Mouse (Mus musculus): ENCODE data around the gene Ski. TPM values are rescaled to one million over a fixed set of nuclear protein-coding genes. Genes with fewer than 3 reads are reported as not detected.

The Ski gene
- 11.1 TPM in 2 replicates for polyA plus RNA-seq (2015; fragmentation: Nextera tagmentation; extraction: Ambion mirVana)

DNA sequence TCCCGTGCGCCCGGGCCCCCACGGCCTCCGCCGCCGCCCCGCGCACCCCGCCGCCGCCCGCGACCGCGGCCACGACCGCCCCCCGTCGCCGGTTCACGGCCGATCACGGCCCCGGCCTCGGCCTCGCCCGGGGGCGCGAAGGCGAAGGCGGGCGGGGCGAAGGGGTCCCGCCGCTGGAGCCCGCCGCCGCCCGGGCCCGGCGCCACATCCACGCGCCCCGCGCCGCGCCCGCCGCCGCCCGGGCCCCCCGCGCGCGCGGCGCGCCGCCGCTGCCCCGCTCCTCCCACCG, at the start of gene Ski:
Gene Ski, minus strand, starts transcription at position 41 of the 289 bp plus-strand sequence.
- peak within 1 kb of the TSS; percentile 93 for H3K9ac ChIP-seq (ENCODE audit: low read depth, low read length)
- H3K36me3 ChIP-seq (ENCODE audit: control insufficient read depth, insufficient read depth, low read length): no peaks in the 10 kb centered on the region
- H3K4me2 ChIP-seq (ENCODE audit: low read length): peak within 1 kb of the TSS; percentile 98
- no peak for ATAC-seq
- no peaks in the 10 kb centered on the region for H3K9me3 ChIP-seq (ENCODE audit: control insufficient read depth, low read length)
- no peaks in the 10 kb centered on the region for H3K27me3 ChIP-seq (replicated peaks; ENCODE audit: control insufficient read depth, insufficient read depth, low read length)
- H3K4me3 ChIP-seq (ENCODE audit: low read length): peak within 1 kb of the TSS; percentile 68
- H3K27ac ChIP-seq (ENCODE audit: low read depth, low read length): peak within 1 kb of the TSS; percentile 96
- H3K4me1 ChIP-seq (ENCODE audit: control insufficient read depth, insufficient read depth, low read depth, low read length): peaks cover 38% of the 10 kb centered on the region
- WGBS: no CpG with 5 or more reads among the region's 63 CpGs

DNA sequence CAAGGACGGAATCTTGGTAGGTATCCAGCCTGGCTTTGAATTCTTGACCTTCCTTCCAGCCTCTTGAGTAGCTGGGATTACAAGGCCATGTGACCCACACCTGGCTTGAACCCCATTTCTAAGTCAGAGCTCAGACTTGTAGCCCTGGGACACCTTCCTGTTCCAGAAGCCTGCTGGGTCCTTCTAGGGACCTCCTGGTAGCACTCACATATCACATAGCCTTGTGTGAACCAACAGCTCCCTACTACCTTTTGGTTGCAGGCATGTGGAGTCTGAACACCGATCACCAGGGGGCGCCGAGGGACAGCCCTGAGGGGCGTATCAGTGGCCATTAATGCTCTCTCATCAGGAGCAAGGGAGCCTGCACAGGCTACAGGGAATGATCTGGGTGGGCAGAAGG, 46.0 kb upstream of the Ski start:
- ATAC-seq: no peak
- no peak overlapping the region for H3K4me3 ChIP-seq (ENCODE audit: low read length)
- WGBS: 39% methylated on average over 5 of the region's 5 CpGs
- H3K9me3 ChIP-seq (ENCODE audit: control insufficient read depth, low read length): no peaks in the 10 kb centered on the region
- H3K4me2 ChIP-seq (ENCODE audit: low read length): no peak overlapping the region
- no peaks in the 10 kb centered on the region; the same call in 1 of the 2 replicates for H3K4me1 ChIP-seq (ENCODE audit: control insufficient read depth, insufficient read depth, low read depth, low read length)
- no peaks in the 10 kb centered on the region for H3K27me3 ChIP-seq (replicated peaks; ENCODE audit: control insufficient read depth, insufficient read depth, low read length)
- no peak overlapping the region for H3K9ac ChIP-seq (ENCODE audit: low read depth, low read length)
- H3K36me3 ChIP-seq (ENCODE audit: control insufficient read depth, insufficient read depth, low read length): peaks cover 25% of the 10 kb centered on the region
- no peak overlapping the region for H3K27ac ChIP-seq (ENCODE audit: low read depth, low read length)

DNA sequence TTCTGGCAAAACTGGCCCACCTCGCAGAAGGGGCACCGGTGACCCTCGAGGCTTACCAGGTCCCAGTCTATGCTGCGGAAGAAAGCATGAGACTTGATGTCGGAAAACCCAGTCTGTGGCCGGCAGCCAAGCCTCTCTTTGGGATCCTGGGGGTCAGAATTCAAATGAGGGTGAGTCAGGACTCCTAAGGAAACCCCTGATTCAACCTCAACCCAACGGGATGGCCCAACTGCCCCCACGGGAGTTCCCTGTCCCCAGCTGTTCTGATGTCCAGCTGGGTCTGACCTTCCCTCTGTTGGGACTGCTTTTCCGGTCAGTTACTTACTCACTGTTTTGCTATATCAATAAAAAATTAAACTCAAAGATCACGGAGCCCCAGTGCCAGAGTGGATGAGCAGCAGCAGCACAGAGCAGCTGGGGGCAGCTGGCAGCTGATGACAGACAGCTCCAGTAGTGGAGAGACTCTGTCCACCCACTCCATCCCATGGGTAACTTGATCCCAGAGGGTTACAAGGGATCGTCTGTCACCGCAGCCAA, 45.3 kb upstream of the Ski start:
- Histone ChIP-seq H3K27ac (ENCODE audit: low read depth, low read length) (no peak overlapping the region), H3K36me3 (ENCODE audit: control insufficient read depth, insufficient read depth, low read length) (peaks cover 25% of the 10 kb centered on the region), H3K27me3 (replicated peaks; ENCODE audit: control insufficient read depth, insufficient read depth, low read length) (no peaks in the 10 kb centered on the region), H3K4me3 (ENCODE audit: low read length) (no peak overlapping the region), H3K9me3 (ENCODE audit: control insufficient read depth, low read length) (no peaks in the 10 kb centered on the region), H3K4me1 (ENCODE audit: control insufficient read depth, insufficient read depth, low read depth, low read length) (no peaks in the 10 kb centered on the region; the same call in 1 of the 2 replicates), H3K4me2 (ENCODE audit: low read length) (no peak overlapping the region), H3K9ac (ENCODE audit: low read depth, low read length) (no peak overlapping the region)
- no peak for ATAC-seq
- WGBS: 59% methylated on average over 12 of the region's 12 CpGs

DNA sequence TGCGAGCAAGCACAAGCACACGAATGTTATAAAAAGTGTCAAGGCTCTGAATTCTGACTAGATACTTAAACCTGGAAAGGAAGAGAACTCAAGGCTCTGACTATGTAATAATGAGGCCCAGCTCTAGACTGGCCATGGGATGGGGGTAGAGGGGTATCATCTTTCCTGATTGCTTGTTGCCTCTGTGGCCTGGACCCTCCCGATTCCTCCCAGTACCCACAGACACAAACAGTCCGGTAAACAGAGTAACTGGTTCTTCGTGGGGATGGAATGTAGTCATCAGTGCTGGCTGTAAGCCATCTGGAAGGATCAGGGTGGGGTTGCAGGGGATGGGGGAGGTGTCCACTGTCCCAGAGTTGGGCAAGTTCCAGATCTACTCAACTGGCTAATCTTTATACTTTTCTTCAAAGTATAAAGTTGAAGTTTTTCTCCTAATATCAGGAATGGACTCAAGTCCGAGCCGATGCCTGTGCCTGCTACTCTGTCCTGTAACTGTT, 44.7 kb upstream of the Ski start:
- Histone ChIP-seq H3K9ac (ENCODE audit: low read depth, low read length) (no peak overlapping the region), H3K9me3 (ENCODE audit: control insufficient read depth, low read length) (no peaks in the 10 kb centered on the region), H3K27ac (ENCODE audit: low read depth, low read length) (no peak overlapping the region), H3K4me2 (ENCODE audit: low read length) (no peak overlapping the region), H3K36me3 (ENCODE audit: control insufficient read depth, insufficient read depth, low read length) (peaks cover 25% of the 10 kb centered on the region), H3K4me3 (ENCODE audit: low read length) (no peak overlapping the region), H3K4me1 (ENCODE audit: control insufficient read depth, insufficient read depth, low read depth, low read length) (no peaks in the 10 kb centered on the region; the same call in 1 of the 2 replicates), H3K27me3 (replicated peaks; ENCODE audit: control insufficient read depth, insufficient read depth, low read length) (no peaks in the 10 kb centered on the region)
- no peak for ATAC-seq
- WGBS: 76% methylated on average over 7 of the region's 7 CpGs

DNA sequence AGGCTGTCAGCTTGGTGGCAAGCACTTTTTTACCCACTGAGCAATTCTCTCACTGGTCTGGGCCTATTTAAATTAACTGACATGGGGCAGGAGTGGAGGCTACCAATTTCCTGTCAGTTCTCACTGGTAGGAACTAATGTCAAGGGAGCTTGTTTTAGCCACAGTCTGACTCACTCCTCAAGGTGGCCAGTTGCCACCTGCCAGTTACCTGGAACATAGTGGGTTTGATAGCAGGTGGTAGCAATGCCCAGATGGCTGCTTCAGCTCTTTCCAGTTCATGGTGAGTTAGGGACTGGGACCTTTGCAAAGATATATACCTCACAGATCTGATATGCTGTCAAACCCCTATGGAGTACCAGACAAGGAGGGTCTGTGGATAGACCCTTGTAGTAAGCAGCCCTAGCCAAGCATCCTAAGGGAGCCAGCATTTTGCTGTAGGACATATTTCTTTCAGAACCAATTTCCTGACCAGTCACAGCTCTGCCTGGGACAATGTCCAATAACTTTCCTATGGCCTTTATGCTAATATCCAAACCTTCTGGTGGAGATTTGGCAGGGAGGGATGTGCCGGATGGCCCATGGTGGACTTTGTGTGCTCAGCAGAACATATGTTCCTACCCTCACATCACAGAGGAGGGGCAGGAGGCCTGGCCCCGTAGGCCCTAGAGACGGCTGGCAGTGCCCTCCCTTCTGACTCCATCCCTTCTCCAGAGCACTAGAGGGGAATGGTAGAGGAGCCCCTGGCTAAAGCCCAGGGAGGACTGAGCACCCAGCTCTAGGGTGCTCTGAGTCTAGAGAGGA, 42.3 kb upstream of the Ski start:
- WGBS: 77% methylated on average over 3 of the region's 3 CpGs
- Histone ChIP-seq H3K27me3 (replicated peaks; ENCODE audit: control insufficient read depth, insufficient read depth, low read length) (no peaks in the 10 kb centered on the region), H3K4me2 (ENCODE audit: low read length) (no peak overlapping the region), H3K27ac (ENCODE audit: low read depth, low read length) (no peak overlapping the region; the same call in 1 of the 2 replicates), H3K9me3 (ENCODE audit: control insufficient read depth, low read length) (peaks cover 3% of the 10 kb centered on the region; the same call in 1 of the 2 replicates), H3K9ac (ENCODE audit: low read depth, low read length) (no peak overlapping the region), H3K4me3 (ENCODE audit: low read length) (no peak overlapping the region), H3K36me3 (ENCODE audit: control insufficient read depth, insufficient read depth, low read length) (peaks cover 20% of the 10 kb centered on the region), H3K4me1 (ENCODE audit: control insufficient read depth, insufficient read depth, low read depth, low read length) (no peaks in the 10 kb centered on the region; the same call in 1 of the 2 replicates)
- peak; percentile 49 for ATAC-seq

DNA sequence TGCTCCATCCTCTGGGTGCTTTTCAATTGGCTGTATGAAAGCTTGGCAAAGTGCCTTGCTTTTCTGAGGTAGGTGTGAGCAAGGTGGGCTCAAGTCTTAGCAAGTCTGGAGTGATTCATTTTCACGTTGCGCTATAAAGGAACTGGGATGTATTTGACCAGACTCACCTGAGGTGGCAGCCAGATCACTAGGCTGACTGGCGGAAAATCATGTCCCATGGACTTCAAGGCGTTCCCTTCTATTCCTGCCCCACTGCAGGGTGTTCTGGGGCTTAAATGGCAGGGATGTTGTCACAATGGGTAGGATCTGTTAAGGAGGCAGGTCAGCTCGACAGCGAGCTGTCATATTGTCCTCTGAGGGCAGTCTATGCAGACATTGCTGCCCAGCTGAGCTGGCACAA, 29.9 kb upstream of the Ski start:
- Histone ChIP-seq H3K27me3 (replicated peaks; ENCODE audit: control insufficient read depth, insufficient read depth, low read length) (no peaks in the 10 kb centered on the region), H3K36me3 (ENCODE audit: control insufficient read depth, insufficient read depth, low read length) (0 out of 2 replicates have a peak, but pooled peaks cover 6% of the 10 kb centered on the region), H3K27ac (ENCODE audit: low read depth, low read length) (no peak overlapping the region), H3K4me1 (ENCODE audit: control insufficient read depth, insufficient read depth, low read depth, low read length) (peaks cover 27% of the 10 kb centered on the region), H3K9me3 (ENCODE audit: control insufficient read depth, low read length) (no peaks in the 10 kb centered on the region), H3K9ac (ENCODE audit: low read depth, low read length) (peak overlapping the region; percentile 31), H3K4me2 (ENCODE audit: low read length) (0 out of 2 replicates have a peak overlapping the region, but pooled peaks have one; percentile 7), H3K4me3 (ENCODE audit: low read length) (no peak overlapping the region)
- 78% methylated on average over 6 of the region's 6 CpGs for WGBS
- no peak for ATAC-seq

DNA sequence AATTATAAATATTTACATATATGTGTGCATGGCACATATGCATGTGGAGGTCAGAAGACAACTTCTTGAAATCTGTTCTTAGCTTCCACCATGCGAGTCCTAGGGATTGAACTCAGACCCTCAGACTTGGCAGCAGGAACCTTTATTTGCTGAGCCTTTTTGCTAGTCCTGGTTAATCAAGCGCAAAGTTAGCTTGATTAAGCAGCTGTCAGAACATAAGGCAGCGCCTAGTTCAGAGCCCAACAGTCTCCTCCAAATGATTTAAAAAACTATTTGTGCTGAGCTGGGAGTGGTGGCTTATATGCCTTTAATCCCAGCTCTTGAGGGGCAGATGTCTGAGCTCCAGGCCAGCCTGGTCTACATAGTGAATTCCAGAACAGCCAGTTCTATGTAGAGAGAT, 28.8 kb upstream of the Ski start:
- H3K9me3 ChIP-seq (ENCODE audit: control insufficient read depth, low read length): no peaks in the 10 kb centered on the region
- H3K27me3 ChIP-seq (replicated peaks; ENCODE audit: control insufficient read depth, insufficient read depth, low read length): no peaks in the 10 kb centered on the region
- no peak for ATAC-seq
- peak overlapping the region; percentile 96 for H3K4me2 ChIP-seq (ENCODE audit: low read length)
- H3K4me1 ChIP-seq (ENCODE audit: control insufficient read depth, insufficient read depth, low read depth, low read length): peaks cover 27% of the 10 kb centered on the region
- WGBS: 49% methylated on average over 3 of the region's 3 CpGs
- H3K4me3 ChIP-seq (ENCODE audit: low read length): no peak overlapping the region; the same call in 1 of the 2 replicates
- no peak overlapping the region; the same call in 1 of the 2 replicates for H3K27ac ChIP-seq (ENCODE audit: low read depth, low read length)
- H3K9ac ChIP-seq (ENCODE audit: low read depth, low read length): no peak overlapping the region
- 0 out of 2 replicates have a peak, but pooled peaks cover 3% of the 10 kb centered on the region for H3K36me3 ChIP-seq (ENCODE audit: control insufficient read depth, insufficient read depth, low read length)

DNA sequence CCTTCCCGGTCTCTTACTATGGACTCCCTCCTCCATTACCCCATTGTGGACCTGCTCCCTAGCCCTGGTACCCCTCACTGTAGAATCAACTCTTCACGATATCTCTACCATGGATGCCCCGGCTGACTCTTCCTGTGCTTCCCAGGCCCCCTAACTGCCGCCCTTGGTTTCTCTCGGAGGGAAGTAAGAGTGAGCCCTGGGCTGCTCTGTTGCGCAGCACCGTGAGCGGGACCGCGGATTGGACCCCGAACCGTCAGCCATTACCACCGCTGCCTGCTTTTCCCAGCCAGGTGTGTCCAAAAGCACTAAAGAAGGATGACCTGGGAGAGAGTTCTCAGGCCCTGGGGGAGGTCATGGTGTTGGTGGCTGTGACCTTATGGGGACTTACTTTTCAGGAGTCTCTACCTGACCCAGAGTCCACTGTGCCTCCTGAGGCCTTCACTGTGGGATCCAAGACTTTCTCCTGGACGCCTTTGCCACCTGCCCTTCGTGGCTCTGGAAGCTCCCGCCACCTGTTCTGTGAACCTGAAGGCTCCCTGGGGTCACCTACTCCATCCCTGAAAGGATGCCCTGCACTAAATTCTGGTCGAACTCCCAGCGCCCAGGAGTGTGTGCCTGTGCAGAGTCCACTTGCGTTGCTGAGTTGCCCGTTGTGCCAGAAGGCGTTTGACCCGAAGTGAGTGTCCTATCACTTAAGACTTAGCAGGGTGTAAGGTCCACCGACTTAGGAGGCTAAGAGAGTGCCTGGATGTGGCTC, 28.1 kb upstream of the Ski start:
- Histone ChIP-seq H3K27ac (ENCODE audit: low read depth, low read length) (peak overlapping the region; percentile 99), H3K36me3 (ENCODE audit: control insufficient read depth, insufficient read depth, low read length) (0 out of 2 replicates have a peak, but pooled peaks cover 2% of the 10 kb centered on the region), H3K4me1 (ENCODE audit: control insufficient read depth, insufficient read depth, low read depth, low read length) (peaks cover 27% of the 10 kb centered on the region), H3K9ac (ENCODE audit: low read depth, low read length) (peak overlapping the region; percentile 86), H3K4me2 (ENCODE audit: low read length) (peak overlapping the region; percentile 96), H3K4me3 (ENCODE audit: low read length) (peak overlapping the region; percentile 66), H3K9me3 (ENCODE audit: control insufficient read depth, low read length) (no peaks in the 10 kb centered on the region), H3K27me3 (replicated peaks; ENCODE audit: control insufficient read depth, insufficient read depth, low read length) (no peaks in the 10 kb centered on the region)
- 12% methylated on average over 23 of the region's 23 CpGs for WGBS
- ATAC-seq: peak; percentile 25
